Comparison of ENCODE assay signal across 11 mouse cellular contexts in the genomic region with DNA sequence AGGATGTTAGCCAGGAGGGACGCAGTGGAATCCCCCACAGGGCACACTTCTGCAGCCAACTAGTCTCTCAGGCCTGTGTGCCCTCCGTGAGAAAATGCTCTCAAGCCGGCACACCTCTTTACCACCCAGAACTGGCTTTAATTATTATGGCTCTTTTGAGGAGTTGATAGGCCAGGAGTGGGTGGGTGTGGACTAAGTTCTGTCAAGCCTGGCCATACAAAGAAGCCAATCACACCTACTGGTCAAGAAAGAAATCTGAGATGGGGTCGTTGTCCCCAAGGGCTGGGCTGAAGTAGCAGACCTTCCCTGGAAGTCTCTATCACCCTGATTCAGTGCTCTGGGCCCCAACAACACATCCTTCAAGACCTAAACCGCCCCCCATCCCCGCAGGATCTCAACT. TPM values are rescaled to one million over a fixed set of nuclear protein-coding genes. Genes with fewer than 3 reads are reported as not detected.
DNase-seq lines count a peak whose midpoint lies in the region; ATAC-seq and TF ChIP-seq lines count a peak whose summit lies in the region.
"Had no signal": no experiment of that assay in that cellular context is flagged by ENCODE, and none has a peak within 500 bp of the region (broad histone marks: within the 10 kb centered on the region; RNA-seq: fewer than 3 reads in every experiment).

No protein-coding gene starts in this region.

- TF ChIP-seq CTCF in testis, adult 2 months (IDR thresholded peaks at IDR 0.05; ENCODE audit: control insufficient read depth, insufficient read depth, insufficient replicate concordance, low read depth, low read length) = no peak

- peaks cover 28% of the 10 kb centered on the region for H3K4me1 ChIP-seq in testis, adult 2 months (ENCODE audit: control insufficient read depth, insufficient read depth, low read length)
- peaks cover 34% of the 10 kb centered on the region for H3K4me1 ChIP-seq in liver, embryonic 13.5 days (replicated peaks)

- no peaks in the 10 kb centered on the region for H3K9me3 ChIP-seq in liver, embryonic 13.5 days (replicated peaks)

- peak; percentile 45 for DNase-seq in cerebellum, adult 9-10 months
- no peak for DNase-seq in cerebellum, postnatal 14 days
- no peak for DNase-seq in testis, postnatal 10 days (ENCODE audit: low spot score)
- DNase-seq in liver, embryonic 13.5 days = no peak
- no peak for DNase-seq in adrenal gland, adult (ENCODE audit: inconsistent age in 2 of 2, low spot score in 1 of 2)
- no peak for DNase-seq in T-cell, adult 2 months (ENCODE audit: low spot score)
- no peak for DNase-seq in layer of hippocampus, postnatal 14 days (ENCODE audit: low spot score in 2 of 2)
- DNase-seq: adrenal gland, adult 8-10 months; gastrocnemius, postnatal 25 days had no signal

- ATAC-seq in liver, embryonic 13.5 days (ENCODE audit: low read depth) = no peak

- no peaks in the 10 kb centered on the region; the same call in 1 of the 2 replicates for H3K36me3 ChIP-seq in testis, adult 2 months (ENCODE audit: control insufficient read depth, insufficient read depth, low read length)
- H3K36me3 ChIP-seq in liver, embryonic 13.5 days = peaks cover under 1% of the 10 kb centered on the region; the same call in 1 of the 2 replicates

- H3K27ac ChIP-seq in testis, adult 2 months (ENCODE audit: control insufficient read depth, insufficient read depth, low read depth, low read length) = peak overlapping the region; percentile 96; the same call in 1 of the 2 replicates
- no peak overlapping the region for H3K27ac ChIP-seq in liver, embryonic 13.5 days

- peak overlapping the region; percentile 72; the same call in 1 of the 2 replicates for H3K9ac ChIP-seq in liver, embryonic 13.5 days

- H3K4me3 ChIP-seq in testis, adult 2 months (ENCODE audit: control insufficient read depth, low read depth, low read length) = peak overlapping the region; percentile 95
- peak overlapping the region; percentile 64 for H3K4me3 ChIP-seq in liver, embryonic 13.5 days (replicated peaks)

- peak overlapping the region; percentile 86 for H3K4me2 ChIP-seq in liver, embryonic 13.5 days

- no peaks in the 10 kb centered on the region for H3K27me3 ChIP-seq in testis, adult 2 months (ENCODE audit: control insufficient read depth, insufficient read depth, low read length)
- H3K27me3 ChIP-seq in liver, embryonic 13.5 days = peaks cover 8% of the 10 kb centered on the region; the same call in 1 of the 2 replicates

- no peak for TF ChIP-seq POLR2A in testis, adult 2 months (IDR thresholded peaks at IDR 0.05; ENCODE audit: control insufficient read depth, low read depth, low read length)

- WGBS in liver, embryonic 13.5 days (ENCODE audit: insufficient replicate concordance) = 35% methylated on average over 6 of the region's 6 CpGs

RNA-seq across cellular contexts. Expression of gene Ptprs, which starts 15.4 kb away (rescaled TPM):
- 63.4 and 68.8 TPM in 2 replicates for polyA plus RNA-seq in testis, adult 2 months (2012; rRNA removed)
- polyA plus RNA-seq in liver, embryonic 13.5 days (2015; fragmentation: Nextera tagmentation; extraction: Ambion mirVana) = 6.2 and 7.6 TPM in 2 replicates
- 100 to 1,000 TPM; 771 to 772 TPM for total RNA-seq in layer of hippocampus, postnatal 14 days (2021)

RNA-seq across cellular contexts. Expression of gene Znrf4, which starts 51.4 kb away (rescaled TPM):
- polyA plus RNA-seq in testis, adult 2 months (2012; rRNA removed) = 1,198 and 1,268 TPM in 2 replicates
- polyA plus RNA-seq in liver, embryonic 13.5 days (2015; fragmentation: Nextera tagmentation; extraction: Ambion mirVana) = not detected in 2 replicates
- not detected for total RNA-seq in layer of hippocampus, postnatal 14 days (2021)
- total RNA-seq: adrenal gland, adult 8-10 months; gastrocnemius, postnatal 25 days; monocyte, adult 5-6 weeks had no signal

Comparison
In these comparisons a context has a peak if more than half of its experiments do, and no peak if none do; other contexts are left out.
1. RNA of gene Znrf4, which starts 51.4 kb away (polyA plus RNA-seq): 1,198 to 1,268 TPM in testis, adult 2 months; not detected in liver, embryonic 13.5 days; every median in the first group is over 1,000 times any median in the second.